Mouse (Mus musculus): ENCODE measurements at regions not wholly inside any gene's neighbourhood (a gene's known extent, or its start where the extent isn't known, plus 50 kb on each side); places are given as distances from the start of the nearest gene placed in this dataset.

- TF ChIP-seq KAT2A (IDR thresholded peaks at IDR 0.05; ENCODE audit: insufficient replicate concordance, low read length) (no peak), POLR2AphosphoS2 (IDR thresholded peaks at IDR 0.05; ENCODE audit: low read depth, low read length) (no peak), CTCF (conservative IDR thresholded peaks at IDR 0.05 in 1 of 2, IDR thresholded peaks at IDR 0.05 in 1 of 2; ENCODE audit: low read depth in 2 of 2, low read length in 2 of 2) (no peak)
Measured at GRCm38 (mm10) chr6:51176791-51177433, 255.6 kb upstream of the Nfe2l3 start.
